Mouse (Mus musculus) cortical plate, adult 2 months (tissue): ENCODE results near the gene Ctsg.

Source experiments
- CTCF ChIP-seq: fragments of 200-500 bp; IDR thresholded peaks from 2 replicates; pipeline ENCODE4 v1.5.1; 2011; ENCODE audit warnings: mild to moderate bottlenecking, control low read depth, low read length; ENCODE audit not compliant: insufficient read depth; ENCODE audit errors: extremely low read depth
- POLR2A ChIP-seq: fragments of 200-500 bp; IDR thresholded peaks from 2 replicates; pipeline ENCODE4 v1.6.1; 2011; ENCODE audit warnings: mild to moderate bottlenecking, low read length, control low read depth; ENCODE audit not compliant: insufficient read depth; ENCODE audit errors: extremely low read depth

DNA sequence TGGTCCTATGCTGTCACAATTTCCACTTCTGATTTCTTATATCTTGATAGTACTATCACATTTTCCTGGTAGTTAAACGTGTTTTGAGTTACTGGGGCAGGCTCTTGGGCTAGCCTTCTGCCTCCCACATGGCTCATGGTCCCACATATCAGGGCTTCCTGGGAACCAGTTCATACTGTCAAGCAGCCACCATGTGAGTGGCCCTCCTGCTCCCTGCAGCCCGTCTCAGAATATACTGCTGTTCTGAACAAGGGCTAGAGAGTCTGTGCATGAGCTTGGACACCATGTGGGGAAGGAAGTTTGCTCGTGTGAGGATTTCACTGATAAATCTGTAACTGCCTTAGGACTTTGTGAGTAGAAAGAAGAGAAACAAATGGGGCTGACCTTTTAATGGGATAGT lies 15.7 kb downstream of the Ctsg start:
- no peak for TF ChIP-seq CTCF
- TF ChIP-seq POLR2A = no peak
